Mouse (Mus musculus) kidney, adult 11 months (tissue): ENCODE measurements around the gene Rhox3f.
"Not testable (repeated sequence)": the region's sequence is repeated elsewhere in the genome, so short reads cannot be mapped to it uniquely, and the experiment has no call there.

Source experiments
- DNase-seq: peaks from one replicate; pipeline ENCODE4 v3.0.0; 2022

Gene Rhox3f

DNA sequence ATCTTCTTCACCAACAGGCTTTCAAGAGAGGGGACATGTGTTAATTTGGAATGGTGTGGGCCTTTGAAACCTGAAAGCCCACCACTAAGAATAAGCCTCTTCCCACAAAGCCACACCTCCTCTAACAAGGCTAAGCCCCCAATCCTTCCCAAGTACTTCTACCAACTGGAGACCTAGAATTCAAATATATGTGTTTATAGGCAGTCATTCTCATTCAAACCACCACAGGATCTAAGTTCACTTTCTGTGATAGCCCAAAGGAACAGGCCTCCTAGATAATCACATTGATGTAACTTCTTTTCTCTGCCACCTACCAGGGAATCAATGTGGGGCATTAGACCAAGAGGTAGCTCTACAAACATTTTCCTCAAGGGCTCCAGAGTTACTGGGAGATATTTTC lies at the start of gene Rhox3f:
Rhox3f (plus strand) TSS at position 301 of the 400 bp plus-strand sequence.
- not testable (repeated sequence) for DNase-seq

DNA sequence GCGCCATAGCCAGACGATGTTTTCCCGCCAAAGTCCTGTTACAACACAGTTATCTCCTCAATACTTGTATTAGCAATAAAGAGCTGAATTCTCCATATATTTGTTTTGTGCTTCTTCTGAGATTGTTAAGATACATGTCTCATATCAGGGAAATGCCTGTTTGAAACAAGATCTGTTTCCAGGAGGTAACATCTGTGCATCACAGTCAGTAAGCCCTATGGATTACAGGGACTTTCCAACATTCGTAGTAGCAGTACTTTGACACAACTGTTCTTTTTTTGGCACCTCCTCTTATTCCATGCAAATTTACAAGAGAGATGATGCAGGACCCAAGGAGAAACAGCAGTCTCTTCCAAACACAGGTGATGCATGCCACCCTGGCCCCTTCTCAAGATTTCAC lies 39.1 kb upstream of the Rhox3f start, which contains the start of gene Rhox3e:
Rhox3e (plus strand) TSS at position 301 of the 400 bp plus-strand sequence.
- DNase-seq, result not testable (repeated sequence)

DNA sequence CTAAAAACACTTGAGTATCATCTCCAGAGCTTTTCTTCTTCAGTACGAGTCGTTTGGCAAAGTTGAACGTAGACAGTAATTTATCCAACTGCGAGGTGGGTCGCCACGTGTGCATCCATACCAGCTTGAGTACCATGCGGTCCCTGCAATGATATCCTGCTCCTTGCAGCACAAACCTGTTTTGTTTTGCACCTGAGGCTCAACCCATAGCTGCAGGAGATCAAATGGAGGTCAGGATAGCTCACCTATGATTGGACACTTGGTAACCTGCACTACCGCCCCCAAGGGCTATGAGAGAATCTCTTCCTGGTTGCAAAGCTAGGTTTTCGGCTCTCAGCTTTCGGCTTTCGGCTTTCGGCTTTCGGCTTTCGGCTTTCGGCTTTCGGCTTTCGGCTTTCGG lies 23.7 kb upstream of the Rhox3f start, which contains the start of gene Rhox4e:
Rhox4e (plus strand) TSS at position 301 of the 400 bp plus-strand sequence.
- not testable (repeated sequence) for DNase-seq

DNA sequence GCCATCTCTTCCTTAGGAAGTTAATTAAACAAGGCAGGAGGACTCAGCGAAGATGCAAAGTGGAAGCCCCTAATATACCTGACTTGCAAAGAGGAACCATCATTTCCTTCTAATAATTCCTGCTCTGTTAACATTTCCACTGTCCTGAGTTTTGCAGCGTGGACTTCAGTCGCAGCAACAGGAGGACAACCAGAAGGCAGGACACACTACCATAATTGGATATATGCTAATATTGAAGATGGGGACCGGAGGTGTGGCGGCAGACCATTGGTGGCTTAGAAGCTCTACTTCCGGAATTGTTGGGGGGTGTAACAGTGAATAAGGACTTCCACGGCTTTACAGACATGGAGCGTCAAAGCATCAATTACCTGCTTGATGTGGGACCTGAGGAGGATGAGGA lies 9.7 kb upstream of the Rhox3f start, which contains the start of gene Rhox2f:
Rhox2f (plus strand) TSS at position 301 of the 400 bp plus-strand sequence.
- DNase-seq, result not testable (repeated sequence)

DNA sequence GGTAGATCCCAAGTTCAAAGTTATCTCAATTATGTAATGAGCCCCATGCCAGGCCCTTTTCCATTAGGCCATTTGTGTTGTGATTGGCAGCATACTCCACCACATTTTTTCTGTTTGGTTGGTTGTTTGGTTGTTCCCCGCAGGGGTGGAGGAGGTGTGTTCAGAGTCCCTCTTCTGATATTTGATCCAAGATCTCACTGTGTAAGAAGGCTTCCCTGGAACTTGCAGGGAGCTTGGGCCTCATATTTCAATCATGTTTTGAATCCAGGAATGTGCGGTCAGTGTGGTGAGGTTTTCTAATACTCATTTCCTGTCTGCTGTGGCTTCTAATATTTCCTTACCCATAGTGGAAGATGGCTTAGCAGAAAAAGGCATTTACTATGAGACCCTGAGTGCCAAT lies 8.2 kb upstream of the Rhox3f start:
- DNase-seq, result not testable (repeated sequence)

DNA sequence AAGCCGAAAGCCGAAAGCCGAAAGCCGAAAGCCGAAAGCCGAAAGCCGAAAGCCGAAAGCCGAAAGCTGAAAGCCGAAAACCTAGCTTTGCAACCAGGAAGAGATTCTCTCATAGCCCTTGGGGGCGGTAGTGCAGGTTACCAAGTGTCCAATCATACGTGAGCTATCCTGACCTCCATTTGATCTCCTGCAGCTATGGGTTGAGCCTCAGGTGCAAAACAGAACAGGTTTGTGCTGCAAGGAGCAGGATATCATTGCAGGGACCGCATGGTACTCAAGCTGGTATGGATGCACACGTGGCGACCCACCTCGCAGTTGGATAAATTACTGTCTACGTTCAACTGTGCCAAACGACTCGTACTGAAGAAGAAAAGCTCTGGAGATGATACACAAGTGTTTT lies 26.8 kb downstream of the Rhox3f start, which contains the start of gene Rhox4f:
Rhox4f (minus strand) TSS at position 101 of the 400 bp plus-strand sequence.
- not testable (repeated sequence) for DNase-seq

DNA sequence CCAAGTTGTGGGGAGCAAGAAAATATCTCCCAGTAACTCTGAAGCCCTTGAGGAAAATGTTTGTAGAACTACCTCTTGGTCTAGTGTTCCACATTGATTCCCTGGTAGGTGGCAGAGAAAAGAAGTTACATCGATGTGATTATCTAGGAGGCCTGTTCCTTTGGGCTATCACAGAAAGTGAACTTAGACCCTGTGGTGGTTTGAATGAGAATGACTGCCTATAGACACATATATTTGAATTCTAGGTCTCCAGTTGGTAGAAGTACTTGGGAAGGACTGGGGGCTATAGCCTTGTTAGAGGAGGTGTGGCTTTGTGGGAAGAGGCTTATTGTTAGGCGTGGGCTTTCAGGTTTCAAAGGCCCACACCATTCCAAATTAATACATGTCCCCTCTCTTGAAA lies 47.7 kb downstream of the Rhox3f start, which contains the start of gene Rhox3g:
Rhox3g (minus strand) TSS at position 101 of the 400 bp plus-strand sequence.
- DNase-seq, result not testable (repeated sequence)
